Mouse (Mus musculus): ENCODE measurements around the gene Iqcg. TPM values are rescaled to one million over a fixed set of nuclear protein-coding genes. Genes with fewer than 3 reads are reported as not detected.

Gene Iqcg
- total and polyA plus RNA-seq, 3 experiments = 3.4 to 21.8 (median 7.3) TPM

DNA sequence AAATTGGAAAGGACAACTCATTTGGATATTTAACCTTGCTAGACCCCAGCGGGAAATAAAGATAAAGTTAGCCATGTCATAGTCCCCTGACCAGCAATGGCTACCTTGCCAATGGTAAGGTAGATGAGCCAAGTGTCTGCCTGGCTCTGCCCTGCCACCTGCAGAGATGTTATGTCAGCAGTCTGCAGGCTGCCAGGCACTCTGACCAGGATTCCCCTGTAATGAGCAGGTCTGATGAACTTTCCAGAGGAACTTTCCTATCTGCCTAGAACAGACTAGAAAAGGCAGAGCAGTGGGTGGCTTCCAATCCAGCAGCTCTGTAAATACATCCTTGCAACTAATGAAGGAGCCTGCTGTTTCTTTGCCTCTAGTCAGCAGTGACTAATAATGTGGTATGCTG is 41.1 kb downstream of the Iqcg start:
- dilution Hi-C loops (cut with MboI; ENCODE audit: extremely low pct_ligation_motif_present, extremely low pct_unique_long_range_greater_than_20kb, low sequenced_read_pairs) (no loop called here), in situ Hi-C loops (cut with MboI; ENCODE audit: low pct_ligation_motif_present, low pct_unique_long_range_greater_than_20kb, low sequenced_read_pairs) (no loop called here)
- Histone ChIP-seq H3K9me3 (replicated peaks; ENCODE audit: low read length) (no peaks in the 10 kb centered on the region), H3K9ac (ENCODE audit: insufficient read depth, low read depth) (no peak overlapping the region), H3K4me3 (replicated peaks in 1 of 3; ENCODE audit: low read depth in 2 of 3, low read length in 2 of 3, poor library complexity in 1 of 3) (no peak overlapping the region), H3K4me2 (ENCODE audit: insufficient read depth, low read depth, poor library complexity, severe bottlenecking) (no peak overlapping the region), H3K27me3 (replicated peaks) (no peaks in the 10 kb centered on the region), H3K4me1 (ENCODE audit: control insufficient read depth in 1 of 2, insufficient read depth in 2 of 2) (peaks cover 15 to 20% of the 10 kb centered on the region in 2 experiments), H3K27ac (ENCODE audit: insufficient read depth, low read depth) (no peak overlapping the region), H3K79me2 (replicated peaks; ENCODE audit: control insufficient read depth, extremely low read depth, insufficient read depth, poor library complexity, severe bottlenecking) (no peaks in the 10 kb centered on the region), H3K36me3 (replicated peaks in 1 of 2; ENCODE audit: control insufficient read depth in 1 of 2, insufficient read depth in 1 of 2, low read length in 1 of 2) (peaks cover 29 to 81% of the 10 kb centered on the region in 2 experiments)
- no peak for TF ChIP-seq ZC3H11A (IDR thresholded peaks at IDR 0.05; ENCODE audit: low read depth, low read length)
- TF ChIP-seq ZNF384 (IDR thresholded peaks at IDR 0.05; ENCODE audit: low read depth, low read length) = no peak
- no peak for TF ChIP-seq USF1 (IDR thresholded peaks at IDR 0.05; ENCODE audit: low read depth, low read length)
- TF ChIP-seq IRF4 (IDR thresholded peaks at IDR 0.05; ENCODE audit: low read depth, low read length) = no peak
- TF ChIP-seq CHD1 (IDR thresholded peaks at IDR 0.05; ENCODE audit: low read depth, low read length) = no peak
- TF ChIP-seq MAZ (IDR thresholded peaks at IDR 0.05; ENCODE audit: low read depth, low read length) = no peak
- TF ChIP-seq SIN3A (IDR thresholded peaks at IDR 0.05; ENCODE audit: low read length) = no peak
- no peak for TF ChIP-seq ETS1 (conservative IDR thresholded peaks at IDR 0.05; ENCODE audit: low read depth, low read length)
- TF ChIP-seq POLR2A (IDR thresholded peaks at IDR 0.05; ENCODE audit: low read depth, low read length) = no peak
- no peak for TF ChIP-seq ELF1 (IDR thresholded peaks at IDR 0.05; ENCODE audit: low read depth, low read length)
- no peak for TF ChIP-seq ZMIZ1 (IDR thresholded peaks at IDR 0.05; ENCODE audit: low read depth, low read length)
- TF ChIP-seq E2F4 (IDR thresholded peaks at IDR 0.05; ENCODE audit: insufficient replicate concordance, low read depth, low read length) = no peak
- no peak for TF ChIP-seq NRF1 (IDR thresholded peaks at IDR 0.05; ENCODE audit: low read depth, low read length)
- TF ChIP-seq TCF12 (IDR thresholded peaks at IDR 0.05; ENCODE audit: low read depth, low read length) = no peak
- TF ChIP-seq RAD21 (IDR thresholded peaks at IDR 0.05; ENCODE audit: low read depth, low read length) = no peak
- TF ChIP-seq GABPA (IDR thresholded peaks at IDR 0.05; ENCODE audit: insufficient replicate concordance, low read depth, low read length) = no peak
- TF ChIP-seq JUN (IDR thresholded peaks at IDR 0.05; ENCODE audit: insufficient read depth, low read depth, low read length) = no peak
- no peak for TF ChIP-seq EP300 (IDR thresholded peaks at IDR 0.05; ENCODE audit: low read length)
- no peak for TF ChIP-seq MEF2A (IDR thresholded peaks at IDR 0.05; ENCODE audit: borderline replicate concordance, low read depth, low read length)
- no peak for DNase-seq (ENCODE audit: extremely low read depth)

DNA sequence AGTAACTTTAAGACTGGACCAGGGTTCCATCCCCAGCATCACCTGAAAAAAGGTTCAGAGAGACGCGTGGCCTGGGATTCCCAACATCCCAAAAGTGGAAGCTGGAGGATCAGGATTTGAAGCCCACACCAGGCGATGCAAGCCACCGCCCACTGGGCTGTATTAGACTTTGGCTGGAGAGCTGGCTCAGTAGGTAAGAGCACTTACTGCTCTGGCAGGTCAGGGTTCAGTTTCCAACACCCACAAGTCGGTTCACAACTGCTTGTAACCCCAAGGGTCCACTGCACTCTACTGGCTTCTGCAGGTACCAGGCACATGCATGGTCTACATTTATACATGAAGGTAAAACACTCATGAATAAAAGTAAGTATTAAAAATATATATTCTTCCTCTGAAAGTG is 42.2 kb downstream of the Iqcg start:
- TF ChIP-seq SIN3A (IDR thresholded peaks at IDR 0.05; ENCODE audit: low read length) = no peak
- no peak for TF ChIP-seq MEF2A (IDR thresholded peaks at IDR 0.05; ENCODE audit: borderline replicate concordance, low read depth, low read length)
- no peak for TF ChIP-seq CTCF (conservative IDR thresholded peaks at IDR 0.05 in 1 of 2, IDR thresholded peaks at IDR 0.05 in 1 of 2; ENCODE audit: low read depth in 2 of 2, low read length in 2 of 2)
- no peak for TF ChIP-seq USF2 (conservative IDR thresholded peaks at IDR 0.05; ENCODE audit: low read depth, low read length)
- TF ChIP-seq KAT2A (IDR thresholded peaks at IDR 0.05; ENCODE audit: insufficient replicate concordance, low read length) = no peak
- no peak for TF ChIP-seq USF1 (IDR thresholded peaks at IDR 0.05; ENCODE audit: low read depth, low read length)
- no peak for TF ChIP-seq IRF4 (IDR thresholded peaks at IDR 0.05; ENCODE audit: low read depth, low read length)
- no peak for TF ChIP-seq ZMIZ1 (IDR thresholded peaks at IDR 0.05; ENCODE audit: low read depth, low read length)
- TF ChIP-seq JUN (IDR thresholded peaks at IDR 0.05; ENCODE audit: insufficient read depth, low read depth, low read length) = no peak
- no peak for TF ChIP-seq ETS1 (conservative IDR thresholded peaks at IDR 0.05; ENCODE audit: low read depth, low read length)
- TF ChIP-seq ELF1 (IDR thresholded peaks at IDR 0.05; ENCODE audit: low read depth, low read length) = no peak
- TF ChIP-seq POLR2A (IDR thresholded peaks at IDR 0.05; ENCODE audit: low read depth, low read length) = no peak
- TF ChIP-seq MAZ (IDR thresholded peaks at IDR 0.05; ENCODE audit: low read depth, low read length) = no peak
- no peak for TF ChIP-seq JUND (conservative IDR thresholded peaks at IDR 0.05; ENCODE audit: low read depth, low read length)
- TF ChIP-seq EP300 (IDR thresholded peaks at IDR 0.05; ENCODE audit: low read length) = no peak
- no peak for TF ChIP-seq GABPA (IDR thresholded peaks at IDR 0.05; ENCODE audit: insufficient replicate concordance, low read depth, low read length)
- TF ChIP-seq BHLHE40 (IDR thresholded peaks at IDR 0.05; ENCODE audit: low read depth, low read length) = no peak
- TF ChIP-seq MAFK (IDR thresholded peaks at IDR 0.05; ENCODE audit: insufficient replicate concordance, low read length) = no peak
- TF ChIP-seq NELFE (IDR thresholded peaks at IDR 0.05; ENCODE audit: low read depth, low read length) = no peak
- TF ChIP-seq RCOR1 (conservative IDR thresholded peaks at IDR 0.05; ENCODE audit: low read depth, low read length) = no peak
- H3K27me3 ChIP-seq (replicated peaks) = no peaks in the 10 kb centered on the region
- no peak overlapping the region for H3K9ac ChIP-seq (ENCODE audit: insufficient read depth, low read depth)
- dilution Hi-C loops (cut with MboI; ENCODE audit: extremely low pct_ligation_motif_present, extremely low pct_unique_long_range_greater_than_20kb, low sequenced_read_pairs) (no loop called here), in situ Hi-C loops (cut with MboI; ENCODE audit: low pct_ligation_motif_present, low pct_unique_long_range_greater_than_20kb, low sequenced_read_pairs) (no loop called here)
- H3K36me3 ChIP-seq (replicated peaks in 1 of 2; ENCODE audit: control insufficient read depth in 1 of 2, insufficient read depth in 1 of 2, low read length in 1 of 2) = peaks cover 36 to 86% of the 10 kb centered on the region in 2 experiments
- H3K4me3 ChIP-seq (replicated peaks in 1 of 3; ENCODE audit: low read depth in 2 of 3, low read length in 2 of 3, poor library complexity in 1 of 3) = no peak overlapping the region
- H3K4me1 ChIP-seq (ENCODE audit: control insufficient read depth in 1 of 2, insufficient read depth in 2 of 2) = peaks cover 15 to 18% of the 10 kb centered on the region in 2 experiments
- no peak overlapping the region for H3K27ac ChIP-seq (ENCODE audit: insufficient read depth, low read depth)
- H3K79me2 ChIP-seq (replicated peaks; ENCODE audit: control insufficient read depth, extremely low read depth, insufficient read depth, poor library complexity, severe bottlenecking) = no peaks in the 10 kb centered on the region
- no peak overlapping the region for H3K4me2 ChIP-seq (ENCODE audit: insufficient read depth, low read depth, poor library complexity, severe bottlenecking)
- no peak for DNase-seq (ENCODE audit: extremely low read depth)
- H3K9me3 ChIP-seq (replicated peaks; ENCODE audit: low read length) = no peaks in the 10 kb centered on the region
